Mouse (Mus musculus) liver, embryonic 12.5 days (tissue): ENCODE measurements around the gene Cnot3. TPM values are rescaled to one million over a fixed set of nuclear protein-coding genes. Genes with fewer than 3 reads are reported as not detected.
A peak's percentile ranks its signal among the peaks of the same experiment; 100 is the strongest.

Source experiments
- ATAC-seq: fragments of 200-750 bp; cut with Nextera tagmentation; 2 replicates; pipeline ENCODE4 v1.8.0; 2017; ENCODE audit warnings: moderate number of reproducible peaks, mild to moderate bottlenecking, moderate library complexity
- H3K27ac ChIP-seq: fragments of 300-500 bp; sonication (generic); 2 replicates; pipeline ENCODE4 v1.5.1; 2016; ENCODE audit warnings: mild to moderate bottlenecking
- H3K27me3 ChIP-seq: fragments of 300-500 bp; sonication (generic); replicated peaks from 2 replicates; pipeline ENCODE4 v1.6.1; 2016; ENCODE audit warnings: mild to moderate bottlenecking, moderate library complexity
- H3K36me3 ChIP-seq: fragments of 300-500 bp; sonication (generic); 2 replicates; pipeline ENCODE4 v1.6.1; 2016; ENCODE audit warnings: mild to moderate bottlenecking, moderate library complexity
- H3K4me1 ChIP-seq: fragments of 300-500 bp; sonication (generic); 2 replicates; pipeline ENCODE4 v1.6.1; 2016
- H3K4me2 ChIP-seq: fragments of 300-500 bp; sonication (generic); 2 replicates; pipeline ENCODE4 v1.6.1; 2016; ENCODE audit warnings: mild to moderate bottlenecking, moderate library complexity
- H3K4me3 ChIP-seq: fragments of 300-500 bp; sonication (generic); 2 replicates; pipeline ENCODE4 v1.5.1; 2016; ENCODE audit warnings: mild to moderate bottlenecking, moderate library complexity
- H3K9ac ChIP-seq: fragments of 300-500 bp; sonication (generic); 2 replicates; pipeline ENCODE4 v1.6.1; 2016; ENCODE audit warnings: mild to moderate bottlenecking, moderate library complexity
- H3K9me3 ChIP-seq: fragments of 300-500 bp; sonication (generic); replicated peaks from 2 replicates; pipeline ENCODE4 v1.6.1; 2016; ENCODE audit warnings: mild to moderate bottlenecking, moderate library complexity
- WGBS: fragments of 180-500 bp; shearing (Covaris S2); methylation state at CpG from one replicate; pipeline ENCODE4 v1.1.7; 2016; ENCODE audit not compliant: insufficient replicate concordance; 5-methylcytosine and 5-hydroxymethylcytosine counted together
- polyA plus RNA-seq: library from polyadenylated mRNA; unstranded; fragments of >200 nt; fragmentation: Nextera tagmentation; extraction: Ambion mirVana; gene quantifications from 2 replicates; pipeline ENCODE4 v1.2.1, GENCODE M21; 2016

Cnot3 gene
- polyA plus RNA-seq, 1 experiment from 2014 or later = 32.6 TPM

DNA sequence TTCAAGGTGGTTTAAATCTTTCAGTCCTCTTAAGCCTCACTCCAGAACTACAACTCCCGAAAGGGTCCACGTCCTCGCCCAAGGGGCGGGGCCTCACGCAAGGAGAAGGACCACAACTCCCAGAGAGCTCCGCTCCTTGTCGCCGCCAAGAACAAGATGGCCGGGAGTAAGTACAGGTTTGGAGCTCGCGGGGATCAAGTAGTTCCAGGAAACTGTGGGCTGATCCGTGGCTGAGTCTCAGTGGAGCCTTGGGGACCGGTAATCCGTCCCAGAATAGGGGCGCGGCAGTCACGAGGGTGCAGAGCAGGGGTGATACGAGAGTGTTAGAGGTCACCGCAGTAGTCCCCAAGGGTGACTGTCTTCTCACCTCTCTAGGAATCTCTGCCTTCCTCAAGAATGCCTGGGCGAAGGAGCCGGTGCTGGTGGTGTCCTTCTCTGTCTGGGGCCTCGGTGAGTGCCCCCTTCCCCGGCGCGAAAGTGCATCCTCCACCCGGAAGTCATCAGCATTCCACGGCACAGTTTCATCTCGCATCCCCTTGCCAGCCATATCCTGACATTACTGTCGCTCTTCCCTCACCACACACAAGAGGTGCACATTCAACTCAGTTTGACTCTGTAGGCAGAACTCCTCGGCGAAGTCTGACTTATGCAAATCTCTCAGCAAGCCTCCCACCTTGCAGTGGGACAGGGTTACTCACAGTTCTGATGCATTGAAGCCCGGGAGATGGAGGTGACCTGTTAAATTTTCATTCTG lies 27.6 kb upstream of the Cnot3 start, which contains the start of gene Ndufa3:
Ndufa3 (plus strand) TSS at position 132 of the 754 bp plus-strand sequence.
- Histone ChIP-seq H3K27me3 (peaks cover 6% of the 10 kb centered on the region; the same call in 1 of the 2 replicates), H3K36me3 (peaks cover 38% of the 10 kb centered on the region), H3K4me1 (peaks cover 29% of the 10 kb centered on the region), H3K9me3 (no peaks in the 10 kb centered on the region), H3K4me2 (peak within 1 kb of the TSS; percentile 86), H3K9ac (peak within 1 kb of the TSS; percentile 79), H3K27ac (peak within 1 kb of the TSS; percentile 79), H3K4me3 (peak within 1 kb of the TSS; percentile 82)
- under 1% methylated on average over 32 of the region's 32 CpGs for WGBS
- peak; percentile 94 for ATAC-seq

DNA sequence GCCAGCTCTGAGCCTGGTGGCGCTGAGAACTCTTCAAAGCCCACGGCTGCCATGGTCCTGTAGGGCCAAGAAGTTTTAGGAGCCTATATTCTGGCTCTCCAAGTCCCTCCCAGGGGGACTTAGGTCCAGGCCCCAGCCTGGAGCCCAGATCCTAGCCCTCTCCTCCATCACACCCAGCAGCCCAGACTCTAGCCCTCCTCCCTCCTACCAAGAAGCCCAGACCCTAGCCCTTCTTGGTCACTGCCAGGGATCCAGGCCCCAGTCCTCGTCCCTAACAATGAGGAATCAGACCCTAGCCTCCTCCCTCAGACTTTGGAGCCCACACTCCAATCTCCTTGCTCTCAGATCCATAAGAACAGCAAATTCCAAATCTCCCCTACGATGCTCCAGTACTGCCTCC lies 16.0 kb upstream of the Cnot3 start:
- peak overlapping the region; percentile 84 for H3K27ac ChIP-seq
- WGBS = 36% methylated on average over 4 of the region's 4 CpGs
- peak overlapping the region; percentile 95 for H3K4me2 ChIP-seq
- peak overlapping the region; percentile 79 for H3K9ac ChIP-seq
- no peaks in the 10 kb centered on the region for H3K27me3 ChIP-seq
- peaks cover 74% of the 10 kb centered on the region for H3K36me3 ChIP-seq
- H3K4me1 ChIP-seq = peaks cover 26% of the 10 kb centered on the region
- no peaks in the 10 kb centered on the region for H3K9me3 ChIP-seq
- H3K4me3 ChIP-seq = peak overlapping the region; percentile 73
- peak; percentile 27 for ATAC-seq

DNA sequence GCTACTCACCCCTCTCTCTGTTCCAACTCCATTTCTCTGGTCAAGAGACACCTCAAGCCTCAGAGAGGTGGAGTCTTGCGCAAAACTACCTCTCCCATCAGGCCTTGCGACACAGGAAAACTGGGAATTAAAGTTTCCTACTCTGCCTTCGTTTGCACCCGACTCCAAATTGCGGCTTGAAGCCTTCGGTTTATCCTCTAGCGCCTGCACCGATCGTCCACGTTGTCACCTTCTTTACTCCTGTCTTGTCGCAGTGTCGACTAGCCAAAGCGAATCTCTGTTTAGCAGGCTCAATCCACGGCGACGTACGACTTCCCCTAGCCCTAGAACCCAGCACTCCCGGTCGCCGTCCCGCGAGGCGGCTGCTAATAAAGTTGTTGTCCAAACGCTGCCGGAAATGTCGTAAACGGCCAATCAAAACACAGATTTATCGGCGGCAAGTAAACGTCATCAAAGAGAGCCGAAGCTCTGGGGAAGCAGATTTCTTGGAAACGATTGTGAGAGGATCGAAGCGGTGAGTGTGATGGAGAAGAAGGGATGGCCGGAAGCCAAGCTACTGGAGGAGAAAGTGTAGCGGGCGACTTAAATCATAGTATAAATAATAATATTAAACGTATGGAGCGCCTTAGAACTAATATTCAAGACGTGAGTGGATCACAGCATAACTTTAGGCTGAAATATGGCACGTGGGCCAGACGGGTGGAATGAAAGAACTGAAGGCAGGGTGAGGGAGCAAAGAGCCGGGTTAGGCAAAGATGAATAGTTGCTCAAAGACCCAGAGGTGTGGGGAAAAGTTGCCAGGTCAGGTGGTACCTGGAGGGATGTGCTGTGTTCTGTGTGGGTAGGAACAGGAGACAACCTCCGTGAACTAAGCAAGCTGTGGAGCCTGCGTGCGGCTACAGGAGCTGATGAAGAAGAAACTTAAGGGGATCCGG lies 15.3 kb upstream of the Cnot3 start, which contains the start of the genes Tfpt and Prpf31:
Tfpt (minus strand) TSS at position 387 of the 935 bp plus-strand sequence.
Prpf31 (plus strand) TSS at position 443 of the 935 bp plus-strand sequence.
- Histone ChIP-seq H3K4me2 (peak within 1 kb of the TSS; percentile 95), H3K27me3 (no peaks in the 10 kb centered on the region), H3K36me3 (peaks cover 74% of the 10 kb centered on the region), H3K4me3 (peak within 1 kb of the TSS; percentile 73), H3K9ac (peak within 1 kb of the TSS; percentile 79), H3K4me1 (peaks cover 26% of the 10 kb centered on the region), H3K9me3 (no peaks in the 10 kb centered on the region), H3K27ac (peak within 1 kb of the TSS; percentile 84)
- under 1% methylated on average over 47 of the region's 47 CpGs for WGBS
- ATAC-seq = peak; percentile 88

DNA sequence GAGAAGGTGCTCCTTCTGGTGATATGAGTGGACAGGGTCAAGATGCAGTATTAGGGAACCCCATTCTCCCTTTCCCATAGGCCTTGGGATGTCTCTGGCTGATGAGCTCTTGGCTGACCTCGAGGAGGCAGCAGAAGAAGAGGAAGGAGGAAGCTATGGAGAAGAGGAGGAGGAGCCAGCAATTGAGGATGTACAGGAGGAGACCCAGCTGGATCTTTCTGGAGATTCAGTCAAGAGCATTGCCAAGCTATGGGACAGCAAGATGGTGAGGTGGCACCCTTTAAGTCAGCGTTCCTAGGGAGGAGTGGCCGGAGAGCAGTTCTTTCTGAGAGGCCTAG lies 14.6 kb upstream of the Cnot3 start:
- H3K27ac ChIP-seq = peak overlapping the region; percentile 84; the same call in 1 of the 2 replicates
- ATAC-seq = no peak
- 37% methylated on average over 3 of the region's 3 CpGs for WGBS

DNA sequence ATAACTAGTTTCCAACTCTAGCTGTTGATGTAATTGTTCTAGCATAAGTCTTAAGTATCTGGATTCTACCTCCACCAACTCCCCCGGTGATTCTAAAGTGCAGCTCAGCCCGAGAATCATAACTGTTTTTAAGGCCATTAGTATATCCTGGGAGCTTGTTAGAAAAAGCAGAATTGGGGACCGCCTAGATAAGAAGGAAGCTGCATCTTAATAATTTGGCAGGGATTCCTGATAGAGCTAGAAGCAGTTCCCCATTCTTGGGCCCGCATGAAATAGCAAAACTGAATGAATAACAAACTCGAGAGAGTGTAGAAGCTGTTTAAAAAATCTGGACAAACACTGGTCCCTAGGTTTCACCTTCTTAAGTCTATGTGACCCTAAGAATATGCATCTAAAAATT lies 1.7 kb upstream of the Cnot3 start:
- peak overlapping the region; percentile 76 for H3K4me2 ChIP-seq
- no peak overlapping the region for H3K9ac ChIP-seq
- no peak for ATAC-seq
- 38% methylated on average over 5 of the region's 5 CpGs for WGBS
- H3K9me3 ChIP-seq = no peaks in the 10 kb centered on the region
- peaks cover 60% of the 10 kb centered on the region for H3K36me3 ChIP-seq
- H3K4me1 ChIP-seq = peaks cover 38% of the 10 kb centered on the region
- H3K27me3 ChIP-seq = no peaks in the 10 kb centered on the region
- H3K27ac ChIP-seq = no peak overlapping the region
- H3K4me3 ChIP-seq = no peak overlapping the region

More for the DNA sequence above, 14.6 kb upstream of the Cnot3 start:
- H3K36me3 ChIP-seq = peaks cover 74% of the 10 kb centered on the region
- H3K9me3 ChIP-seq = no peaks in the 10 kb centered on the region
- no peaks in the 10 kb centered on the region for H3K27me3 ChIP-seq
- peak overlapping the region; percentile 79 for H3K9ac ChIP-seq
- H3K4me3 ChIP-seq = peak overlapping the region; percentile 73
- H3K4me2 ChIP-seq = peak overlapping the region; percentile 95
- peaks cover 26% of the 10 kb centered on the region for H3K4me1 ChIP-seq

DNA sequence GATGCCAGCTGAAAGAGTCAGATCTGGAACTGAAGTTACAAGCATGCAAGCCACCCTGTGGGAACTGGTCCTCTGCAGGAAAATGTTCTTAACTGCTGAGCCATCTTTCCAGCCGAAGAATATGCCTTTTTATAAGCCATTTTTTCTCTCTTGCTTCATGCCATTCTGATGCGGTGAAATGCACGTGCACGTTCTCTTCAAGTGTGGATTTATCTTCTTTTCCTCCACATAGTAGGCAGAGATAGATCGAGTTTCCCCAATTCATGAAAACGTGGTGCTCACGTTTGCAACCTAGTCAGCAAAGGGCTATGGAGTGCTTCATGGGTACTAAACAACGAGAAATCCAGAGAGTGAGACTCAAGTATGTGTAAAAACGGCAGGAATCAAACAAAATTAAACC lies 1.2 kb upstream of the Cnot3 start:
- Histone ChIP-seq H3K4me2 (peak overlapping the region; percentile 76), H3K4me3 (peak overlapping the region; percentile 97), H3K4me1 (peaks cover 43% of the 10 kb centered on the region), H3K27ac (peak overlapping the region; percentile 91), H3K36me3 (peaks cover 60% of the 10 kb centered on the region), H3K9me3 (no peaks in the 10 kb centered on the region), H3K27me3 (no peaks in the 10 kb centered on the region), H3K9ac (no peak overlapping the region)
- WGBS = 12% methylated on average over 9 of the region's 9 CpGs
- no peak for ATAC-seq

DNA sequence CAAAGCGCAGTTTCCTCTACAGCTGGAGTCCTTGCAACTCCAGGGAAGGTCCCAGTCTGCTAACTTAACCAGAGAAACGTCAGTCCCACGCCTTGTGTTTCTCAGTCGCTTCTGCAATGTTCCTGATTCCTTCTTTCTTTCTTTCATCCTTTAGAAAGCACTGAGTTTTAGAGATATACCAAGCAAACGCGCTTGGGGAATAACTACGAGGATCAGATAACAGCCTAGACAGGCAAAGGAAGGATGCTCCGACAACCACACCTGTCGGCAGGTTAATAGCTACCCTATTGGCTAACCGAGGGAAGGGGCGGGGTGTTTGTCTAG lies 758 bp upstream of the Cnot3 start:
- Histone ChIP-seq H3K4me2 (peak overlapping the region; percentile 76), H3K9me3 (no peaks in the 10 kb centered on the region), H3K27me3 (no peaks in the 10 kb centered on the region), H3K36me3 (peaks cover 59% of the 10 kb centered on the region), H3K4me3 (peak overlapping the region; percentile 97), H3K27ac (peak overlapping the region; percentile 91), H3K4me1 (peaks cover 47% of the 10 kb centered on the region), H3K9ac (peak overlapping the region; percentile 42; the same call in 1 of the 2 replicates)
- no peak for ATAC-seq
- WGBS = 2% methylated on average over 11 of the region's 11 CpGs

DNA sequence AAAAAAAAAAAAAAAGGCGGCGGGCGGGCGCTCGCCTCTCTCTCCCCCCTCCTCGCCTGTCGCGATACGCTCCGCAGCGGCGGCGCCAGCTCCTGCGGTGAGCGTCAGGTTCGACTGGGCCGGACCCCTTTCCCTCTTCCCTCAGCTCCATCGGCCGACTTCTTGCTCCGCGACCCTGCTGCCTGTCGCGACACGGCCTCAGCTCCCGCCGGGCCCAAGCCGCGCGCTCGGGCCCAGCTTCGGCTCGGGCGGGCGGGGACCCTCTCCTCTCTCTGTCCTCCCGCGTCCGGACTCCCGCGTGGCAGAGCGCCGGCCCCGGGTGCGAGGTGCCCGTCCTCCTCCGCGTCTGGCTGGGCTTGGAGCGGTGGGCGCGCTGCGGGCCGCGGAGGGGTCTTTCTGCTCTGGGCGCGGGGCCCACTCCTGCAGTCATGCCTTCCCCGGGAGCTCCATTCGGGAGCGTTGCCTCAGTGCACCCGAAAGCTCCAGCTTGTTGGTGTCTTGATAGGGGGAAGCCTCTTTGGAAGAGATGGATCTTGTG lies 489 bp downstream of the Cnot3 start:
- H3K9ac ChIP-seq = peak overlapping the region; percentile 99
- peaks cover 57% of the 10 kb centered on the region for H3K36me3 ChIP-seq
- H3K9me3 ChIP-seq = no peaks in the 10 kb centered on the region
- ATAC-seq = no peak
- no peaks in the 10 kb centered on the region for H3K27me3 ChIP-seq
- peaks cover 50% of the 10 kb centered on the region for H3K4me1 ChIP-seq
- H3K4me3 ChIP-seq = peak overlapping the region; percentile 97
- under 1% methylated on average over 54 of the region's 58 CpGs for WGBS
- peak overlapping the region; percentile 90 for H3K27ac ChIP-seq
- H3K4me2 ChIP-seq = peak overlapping the region; percentile 84

DNA sequence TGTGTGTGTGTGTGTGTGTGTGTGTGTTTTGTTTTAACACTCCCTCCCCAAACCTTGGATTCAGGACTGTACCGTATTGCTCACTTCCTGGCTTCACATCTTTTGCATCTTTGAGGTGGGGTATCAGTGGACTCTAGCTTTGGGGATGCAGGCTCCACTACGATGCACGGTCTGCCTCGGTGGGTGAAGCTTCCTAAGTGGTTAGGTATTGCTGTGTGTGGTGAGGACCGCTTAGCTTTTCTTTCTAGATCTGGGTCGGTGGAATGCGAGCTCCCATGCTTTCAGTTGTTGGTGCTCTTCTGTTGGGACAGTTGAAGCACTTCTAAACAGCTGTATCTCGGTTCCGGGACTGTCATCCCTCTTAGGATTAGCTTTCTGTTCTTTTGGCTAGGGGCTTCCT lies 1.1 kb downstream of the Cnot3 start:
- Histone ChIP-seq H3K9me3 (no peaks in the 10 kb centered on the region), H3K36me3 (peaks cover 57% of the 10 kb centered on the region), H3K4me1 (peaks cover 50% of the 10 kb centered on the region), H3K27me3 (no peaks in the 10 kb centered on the region), H3K27ac (peak overlapping the region; percentile 90), H3K4me2 (peak overlapping the region; percentile 84), H3K9ac (peak overlapping the region; percentile 99), H3K4me3 (peak overlapping the region; percentile 97)
- ATAC-seq = no peak
- 12% methylated on average over 9 of the region's 9 CpGs for WGBS

DNA sequence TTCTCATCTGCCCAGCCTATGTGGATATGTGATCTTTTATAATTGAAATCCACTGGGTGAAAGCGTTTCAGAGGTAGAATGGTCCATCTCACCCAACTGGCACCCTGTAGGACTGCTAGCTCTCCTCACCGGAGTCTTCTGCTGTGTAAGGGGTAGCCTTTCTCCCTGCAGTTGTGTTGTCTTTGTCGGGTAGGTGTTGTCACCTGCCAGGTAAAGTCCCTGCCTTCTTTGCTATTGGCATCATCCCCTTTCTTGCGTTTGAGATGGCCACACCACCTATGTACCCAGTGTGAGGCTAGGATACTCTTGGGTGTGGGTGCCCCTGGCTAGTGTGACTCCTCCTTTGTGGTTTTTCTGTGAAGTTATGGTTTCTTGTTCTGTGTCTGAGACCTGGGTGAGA lies 1.6 kb downstream of the Cnot3 start:
- WGBS = 52% methylated on average over 4 of the region's 4 CpGs
- Histone ChIP-seq H3K4me3 (peak overlapping the region; percentile 97), H3K27me3 (no peaks in the 10 kb centered on the region), H3K27ac (peak overlapping the region; percentile 90; the same call in 1 of the 2 replicates), H3K9ac (peak overlapping the region; percentile 99), H3K9me3 (no peaks in the 10 kb centered on the region), H3K36me3 (peaks cover 57% of the 10 kb centered on the region), H3K4me1 (peaks cover 50% of the 10 kb centered on the region), H3K4me2 (peak overlapping the region; percentile 84)
- no peak for ATAC-seq

DNA sequence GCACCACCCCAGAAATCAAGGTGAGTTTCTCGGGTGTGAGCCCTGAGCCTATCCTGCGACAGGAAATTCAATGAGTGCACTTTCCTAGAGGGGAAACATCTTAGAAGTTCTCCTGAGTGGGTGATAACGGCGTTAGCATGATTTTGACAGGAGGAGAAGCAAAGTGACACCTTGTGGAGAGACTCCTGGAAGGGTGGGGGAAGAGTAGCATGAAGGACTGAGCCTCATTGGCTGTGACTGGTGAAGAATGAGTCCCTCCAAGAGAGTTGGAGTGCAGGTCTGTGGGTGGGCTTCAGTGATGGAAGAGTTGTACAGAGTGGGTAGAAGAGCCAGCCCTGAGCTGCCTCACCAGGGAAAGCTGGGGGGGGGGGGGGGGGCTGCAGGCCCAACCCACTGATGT lies 11.9 kb downstream of the Cnot3 start:
- 83% methylated on average over 4 of the region's 4 CpGs for WGBS
- ATAC-seq = no peak
- no peak overlapping the region for H3K9ac ChIP-seq

More for the DNA sequence above, 11.9 kb downstream of the Cnot3 start:
- H3K27me3 ChIP-seq = no peaks in the 10 kb centered on the region
- no peak overlapping the region for H3K4me2 ChIP-seq
- no peaks in the 10 kb centered on the region for H3K9me3 ChIP-seq
- H3K4me3 ChIP-seq = no peak overlapping the region
- peaks cover 100% of the 10 kb centered on the region for H3K36me3 ChIP-seq
- H3K4me1 ChIP-seq = 0 out of 2 replicates have a peak, but pooled peaks cover 3% of the 10 kb centered on the region
- no peak overlapping the region for H3K27ac ChIP-seq
